Mouse (Mus musculus) hindbrain, postnatal 0 days (tissue): ENCODE results near the gene Degs1. TPM values are rescaled to one million over a fixed set of nuclear protein-coding genes. Genes with fewer than 3 reads are reported as not detected.

Experiments
- ATAC-seq: fragments of 200-750 bp; cut with Nextera tagmentation; 2 replicates; pipeline ENCODE4 v1.8.0; 2017; ENCODE audit warnings: mild to moderate bottlenecking, moderate TSS enrichment, moderate library complexity
- DNase-seq: peaks from one replicate; pipeline ENCODE4 v3.0.0-alpha.2; 2015; ENCODE audit warnings: low spot score
- H3K27ac ChIP-seq: fragments of 300-500 bp; sonication (generic); 2 replicates; pipeline ENCODE4 v1.5.1; 2014; ENCODE audit warnings: mild to moderate bottlenecking
- H3K27me3 ChIP-seq: fragments of 300-500 bp; sonication (generic); 2 replicates; pipeline ENCODE4 v1.6.1; 2014; ENCODE audit warnings: low read length, mixed read lengths; ENCODE audit not compliant: insufficient read depth
- H3K36me3 ChIP-seq: fragments of 300-500 bp; sonication (generic); 2 replicates; pipeline ENCODE4 v1.6.1; 2014; ENCODE audit warnings: low read length, mixed read lengths; ENCODE audit not compliant: insufficient read depth
- H3K4me1 ChIP-seq: fragments of 300-500 bp; sonication (generic); 2 replicates; pipeline ENCODE4 v1.6.1; 2014; ENCODE audit warnings: antibody characterized with exemption, low read length, mixed read lengths; ENCODE audit not compliant: insufficient read depth
- H3K4me2 ChIP-seq: fragments of 300-500 bp; sonication (generic); 2 replicates; pipeline ENCODE4 v1.6.1; 2014; ENCODE audit warnings: low read depth, mild to moderate bottlenecking, low read length, moderate library complexity, mixed read lengths
- H3K4me3 ChIP-seq: fragments of 300-500 bp; sonication (generic); 2 replicates; pipeline ENCODE4 v1.5.1; 2014; ENCODE audit warnings: low read length
- H3K9ac ChIP-seq: fragments of 300-500 bp; sonication (generic); replicated peaks from 2 replicates; pipeline ENCODE4 v1.6.1; 2014; ENCODE audit warnings: mild to moderate bottlenecking, low read length, moderate library complexity, mixed read lengths
- H3K9me3 ChIP-seq: fragments of 300-500 bp; sonication (generic); 2 replicates; pipeline ENCODE4 v1.6.1; 2016; ENCODE audit warnings: low read length, mixed read lengths
- CTCF ChIP-seq: IDR thresholded peaks from 2 replicates; pipeline ENCODE4 v1.5.1; 2016; ENCODE audit warnings: antibody characterized with exemption, control low read depth, low read depth
- WGBS: fragments of 180-500 bp; shearing (Covaris S2); extraction: QIAGEN DNeasy Blood & Tissue Kit; methylation state at CpG from one replicate; pipeline ENCODE4 v1.1.7; 2014; 5-methylcytosine and 5-hydroxymethylcytosine counted together
- polyA plus RNA-seq: library from polyadenylated mRNA; unstranded; fragments of >200 nt; fragmentation: Nextera tagmentation; extraction: Ambion mirVana; gene quantifications from 2 replicates; pipeline ENCODE4 v1.2.1, GENCODE M21; 2015
- total RNA-seq: library from RNA; depleted of rRNA; stranded (reverse); fragments of >200 nt; gene quantifications from 2 replicates; pipeline ENCODE4 v1.2.3, GENCODE M21; 2014

The Degs1 gene
- total and polyA plus RNA-seq, 2 experiments from 2014 or later = 101 to 135 TPM

DNA sequence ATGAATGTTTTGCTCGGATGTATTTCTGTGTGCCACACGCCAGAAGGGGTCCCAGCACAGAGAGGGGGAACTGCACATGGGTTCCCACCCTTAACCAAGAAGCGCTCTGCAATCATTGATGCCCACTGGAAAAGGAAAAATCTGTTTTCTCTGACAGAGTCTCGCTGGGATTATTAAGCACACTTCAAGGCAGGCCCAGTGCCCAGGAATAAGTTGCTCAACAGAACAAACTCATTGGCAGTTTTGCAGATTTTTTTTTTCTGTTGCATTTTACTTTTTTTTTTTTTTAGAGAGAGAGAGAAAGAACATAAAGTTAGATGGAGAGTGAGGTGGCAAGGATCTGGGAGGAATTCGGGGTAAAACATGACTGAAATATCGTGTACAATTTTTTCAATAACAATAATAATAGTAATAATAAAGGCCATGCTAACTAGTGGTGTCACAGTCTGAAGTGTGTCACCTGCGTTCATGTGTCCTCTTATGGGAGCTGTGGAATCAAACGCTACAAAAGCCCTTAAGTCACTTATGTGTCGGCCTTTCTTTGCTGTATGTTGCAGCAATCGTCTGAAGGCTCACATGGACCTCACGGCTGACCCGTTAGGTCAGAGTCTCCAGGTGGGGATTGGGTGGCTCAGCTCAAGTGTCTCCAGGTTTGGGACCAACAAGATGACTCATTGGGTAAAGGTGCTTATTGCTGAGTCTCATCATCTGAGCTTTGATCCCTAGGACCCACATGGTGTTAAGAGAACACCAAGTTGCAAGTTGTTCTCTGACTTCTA lies 28.7 kb downstream of the Degs1 start:
- Histone ChIP-seq H3K27ac (no peak overlapping the region), H3K9me3 (no peaks in the 10 kb centered on the region), H3K27me3 (no peaks in the 10 kb centered on the region), H3K9ac (no peak overlapping the region), H3K4me1 (no peaks in the 10 kb centered on the region), H3K4me3 (no peak overlapping the region), H3K4me2 (no peak overlapping the region), H3K36me3 (no peaks in the 10 kb centered on the region)
- ATAC-seq = no peak
- 93% methylated on average over 12 of the region's 12 CpGs for WGBS
- DNase-seq = no peak
- TF ChIP-seq CTCF = no peak

GRCm38 (mm10) chr1:182252534-182253171 lies 30.0 kb downstream of the Degs1 start:
- 50% methylated on average over 10 of the region's 10 CpGs for WGBS
- no peaks in the 10 kb centered on the region for H3K9me3 ChIP-seq

DNA sequence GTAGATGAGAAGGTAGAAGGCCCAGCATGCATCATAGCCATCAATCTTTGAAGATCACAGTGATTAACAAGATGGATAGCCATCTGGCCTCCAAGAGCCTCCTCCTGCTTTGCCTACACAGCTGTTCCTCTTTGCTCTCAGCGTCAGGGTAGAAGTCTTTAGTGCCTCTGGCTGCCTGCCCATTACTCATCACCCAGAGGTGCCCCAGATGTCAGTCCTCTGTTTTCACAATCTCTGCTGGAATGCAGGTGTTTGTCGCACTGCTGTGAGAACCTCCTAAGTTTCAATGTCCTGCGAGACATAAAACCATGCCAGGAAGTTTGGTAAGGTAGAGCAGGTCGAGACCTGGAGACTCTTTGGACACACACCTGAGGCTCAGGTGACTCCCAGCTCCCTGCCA lies 31.9 kb downstream of the Degs1 start:
- WGBS = 74% methylated on average over 4 of the region's 4 CpGs

More at GRCm38 (mm10) chr1:182252534-182253171, 30.0 kb downstream of the Degs1 start:
- TF ChIP-seq CTCF = no peak
- Histone ChIP-seq H3K9ac (no peak overlapping the region), H3K4me3 (no peak overlapping the region), H3K4me1 (no peaks in the 10 kb centered on the region), H3K4me2 (no peak overlapping the region), H3K27ac (no peak overlapping the region), H3K36me3 (no peaks in the 10 kb centered on the region), H3K27me3 (no peaks in the 10 kb centered on the region)
- ATAC-seq (no peak), DNase-seq (no peak)

DNA sequence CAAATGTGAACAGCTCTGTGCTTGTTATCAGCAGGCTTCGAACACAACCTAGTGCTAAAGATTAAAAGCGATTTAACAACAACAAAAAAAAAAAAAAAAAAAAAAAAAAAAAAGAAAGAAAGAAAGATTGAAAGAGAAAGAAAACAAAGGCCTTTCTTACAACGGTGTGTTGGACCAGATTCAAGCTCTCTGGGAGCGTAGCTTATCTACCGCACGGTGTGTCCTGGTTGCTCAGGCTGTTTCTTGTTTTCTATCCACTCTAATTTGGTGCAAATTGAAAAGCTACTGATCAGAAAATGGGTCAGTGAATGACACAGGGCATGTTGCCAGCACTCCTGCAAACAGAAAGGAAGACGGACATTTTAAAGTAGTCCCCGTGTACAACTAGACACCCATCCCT lies 33.3 kb downstream of the Degs1 start:
- Histone ChIP-seq H3K27me3 (no peaks in the 10 kb centered on the region), H3K36me3 (no peaks in the 10 kb centered on the region), H3K9ac (no peak overlapping the region), H3K9me3 (no peaks in the 10 kb centered on the region), H3K4me1 (no peaks in the 10 kb centered on the region), H3K4me2 (no peak overlapping the region), H3K27ac (no peak overlapping the region), H3K4me3 (no peak overlapping the region)
- no peak for ATAC-seq
- no peak for TF ChIP-seq CTCF
- 37% methylated on average over 8 of the region's 8 CpGs for WGBS
- DNase-seq = peak; percentile 9

More for the DNA sequence above, 31.9 kb downstream of the Degs1 start:
- no peaks in the 10 kb centered on the region for H3K4me1 ChIP-seq
- no peak overlapping the region for H3K4me2 ChIP-seq
- no peak for TF ChIP-seq CTCF
- no peak overlapping the region for H3K9ac ChIP-seq
- no peaks in the 10 kb centered on the region for H3K36me3 ChIP-seq
- H3K9me3 ChIP-seq = no peaks in the 10 kb centered on the region
- no peak for DNase-seq
- H3K27ac ChIP-seq = no peak overlapping the region
- H3K27me3 ChIP-seq = no peaks in the 10 kb centered on the region
- no peak overlapping the region for H3K4me3 ChIP-seq
- no peak for ATAC-seq

- no peaks in the 10 kb centered on the region for H3K4me1 ChIP-seq
- no peak overlapping the region for H3K27ac ChIP-seq
- H3K9ac ChIP-seq = no peak overlapping the region
- no peak for TF ChIP-seq CTCF
- ATAC-seq = no peak
- WGBS = 92% methylated on average over 5 of the region's 5 CpGs
- no peak for DNase-seq
- no peak overlapping the region for H3K4me2 ChIP-seq
- H3K4me3 ChIP-seq = no peak overlapping the region
- H3K36me3 ChIP-seq = no peaks in the 10 kb centered on the region
- H3K27me3 ChIP-seq = no peaks in the 10 kb centered on the region
- H3K9me3 ChIP-seq = no peaks in the 10 kb centered on the region
Observed at GRCm38 (mm10) chr1:182245003-182245402, 37.6 kb downstream of the Degs1 start.

GRCm38 (mm10) chr1:182238056-182238703 lies 44.4 kb downstream of the Degs1 start:
- TF ChIP-seq CTCF = no peak
- no peaks in the 10 kb centered on the region for H3K9me3 ChIP-seq
- no peak for DNase-seq
- H3K27me3 ChIP-seq = no peaks in the 10 kb centered on the region
- no peak overlapping the region for H3K9ac ChIP-seq
- WGBS = 56% methylated on average over 7 of the region's 7 CpGs
- H3K4me3 ChIP-seq = no peak overlapping the region
- H3K36me3 ChIP-seq = no peaks in the 10 kb centered on the region
- H3K4me2 ChIP-seq = no peak overlapping the region
- no peak overlapping the region for H3K27ac ChIP-seq
- no peaks in the 10 kb centered on the region for H3K4me1 ChIP-seq
- ATAC-seq = no peak
